Comparison of ENCODE assay signal across 8 mouse cellular contexts in the genomic region with DNA sequence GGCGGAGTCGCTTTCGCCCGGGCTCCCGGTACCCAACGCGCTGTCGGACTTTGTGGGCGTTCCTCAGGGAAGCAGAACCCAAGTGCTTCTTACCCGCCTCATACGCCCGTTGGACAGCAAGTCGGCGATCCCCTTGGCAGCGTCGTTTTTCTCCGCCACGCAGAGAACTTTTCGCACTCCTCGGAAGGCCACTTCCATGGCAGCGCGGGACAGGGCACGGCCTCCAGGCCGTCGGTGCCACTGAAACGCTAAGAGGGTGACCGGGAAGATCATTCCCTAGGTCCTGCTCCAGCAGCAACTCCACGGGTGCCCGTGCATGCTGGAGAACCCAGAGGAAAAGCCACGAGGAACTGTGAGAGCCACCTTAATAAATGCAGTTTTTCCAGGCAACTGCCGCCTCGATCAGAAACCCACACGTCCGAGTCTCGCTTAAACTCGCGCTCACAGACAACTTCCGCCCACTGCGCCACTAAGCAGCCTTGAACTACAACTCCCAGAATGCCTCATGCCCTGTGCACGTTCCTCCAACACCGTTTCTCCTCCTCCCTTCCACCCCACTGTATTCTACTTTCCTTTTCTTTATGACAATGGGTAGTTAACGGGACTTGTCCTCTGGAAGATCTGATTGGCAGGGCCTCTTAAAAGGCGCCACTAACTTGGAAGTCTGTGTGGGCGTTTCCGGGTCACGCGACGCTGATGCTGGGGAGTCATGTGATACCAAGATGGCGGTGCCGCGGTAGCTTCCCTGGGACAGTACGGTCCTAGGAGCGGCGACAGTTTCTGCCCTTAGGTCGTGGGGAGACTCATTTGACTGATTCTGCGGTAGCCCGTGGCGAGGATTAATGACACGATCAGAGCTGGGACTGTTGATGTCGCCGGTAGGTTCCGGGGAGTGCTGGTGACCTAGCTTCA. TPM values are rescaled to one million over a fixed set of nuclear protein-coding genes. Genes with fewer than 3 reads are reported as not detected.
DNase-seq lines count a peak whose midpoint lies in the region; ATAC-seq and TF ChIP-seq lines count a peak whose summit lies in the region.

TSS of gene Top3a (minus strand) at position 537 of the 912 bp plus-strand sequence.
TSS of gene Smcr8 (plus strand) at position 696 of the 912 bp plus-strand sequence.

- H3K27ac ChIP-seq in forebrain, embryonic 16.5 days (ENCODE audit: low read length): peak within 1 kb of the TSS; percentile 80
- peak within 1 kb of the TSS; percentile 96 for H3K27ac ChIP-seq in layer of hippocampus, adult 2 months
- H3K27ac ChIP-seq in lung, embryonic 14.5 days (ENCODE audit: low read depth): peak within 1 kb of the TSS; percentile 91
- peak within 1 kb of the TSS; percentile 80 for H3K27ac ChIP-seq in olfactory bulb, adult 2 months (ENCODE audit: insufficient read depth, low read depth, low read length)
- peak within 1 kb of the TSS; percentile 69 for H3K27ac ChIP-seq in thymus, adult 2 months (ENCODE audit: control insufficient read depth, insufficient read depth, low read length)

- WGBS in forebrain, embryonic 16.5 days: under 1% methylated on average over 62 of the region's 62 CpGs
- under 1% methylated on average over 62 of the region's 62 CpGs for WGBS in lung, embryonic 14.5 days
- WGBS in olfactory bulb, adult 2 months: under 1% methylated on average over 62 of the region's 62 CpGs
- WGBS in thymus, adult 2 months: under 1% methylated on average over 62 of the region's 62 CpGs

- H3K9ac ChIP-seq in forebrain, embryonic 16.5 days (replicated peaks; ENCODE audit: low read depth, low read length): peak within 1 kb of the TSS; percentile 76
- H3K9ac ChIP-seq in lung, embryonic 14.5 days: peak within 1 kb of the TSS; percentile 85

- no peaks in the 10 kb centered on the region for H3K27me3 ChIP-seq in G1E (ENCODE audit: insufficient read depth, low read length)
- no peaks in the 10 kb centered on the region for H3K27me3 ChIP-seq in forebrain, embryonic 16.5 days (replicated peaks; ENCODE audit: control insufficient read depth, insufficient read depth, low read length)
- H3K27me3 ChIP-seq in lung, embryonic 14.5 days (ENCODE audit: insufficient read depth, low read length): no peaks in the 10 kb centered on the region
- no peaks in the 10 kb centered on the region for H3K27me3 ChIP-seq in thymus, adult 2 months (ENCODE audit: control insufficient read depth, insufficient read depth, low read length)

- peak within 1 kb of the TSS; percentile 87 for H3K4me2 ChIP-seq in forebrain, embryonic 16.5 days (ENCODE audit: low read length)
- H3K4me2 ChIP-seq in lung, embryonic 14.5 days: peak within 1 kb of the TSS; percentile 87

- DNase-seq in G1E (ENCODE audit: low spot score): peak; percentile 82
- DNase-seq in cerebellum, adult 18-20 months: peak; percentile 86 to 87
- DNase-seq in heart, postnatal 36 days: peak; percentile 82 to 91
- DNase-seq in layer of hippocampus, adult 2 months (ENCODE audit: low spot score in 2 of 2): peak; percentile 83 to 89
- DNase-seq in lung, embryonic 14.5 days: peak; percentile 93
- DNase-seq in thymus, adult 2 months: peak; percentile 79

- peak within 1 kb of the TSS; percentile 96 for H3K4me3 ChIP-seq in G1E (ENCODE audit: low read depth, low read length)
- H3K4me3 ChIP-seq in forebrain, embryonic 16.5 days (replicated peaks; ENCODE audit: low read length): peak within 1 kb of the TSS; percentile 96
- peak within 1 kb of the TSS; percentile 93 for H3K4me3 ChIP-seq in layer of hippocampus, adult 2 months
- peak within 1 kb of the TSS; percentile 89 for H3K4me3 ChIP-seq in lung, embryonic 14.5 days (ENCODE audit: low read depth, low read length)
- peak within 1 kb of the TSS; percentile 76 for H3K4me3 ChIP-seq in olfactory bulb, adult 2 months (ENCODE audit: insufficient read depth, low read depth, low read length)
- peak within 1 kb of the TSS; percentile 75 for H3K4me3 ChIP-seq in thymus, adult 2 months (ENCODE audit: control insufficient read depth, insufficient read depth, low read length)

- peak; percentile 91 for ATAC-seq in G1E (ENCODE audit: extremely low read depth, insufficient number of reproducible peaks, low FRiP score, poor library complexity, severe bottlenecking)
- ATAC-seq in forebrain, embryonic 16.5 days: peak; percentile 100
- peak; percentile 96 for ATAC-seq in lung, embryonic 14.5 days (ENCODE audit: insufficient read depth)

- TF ChIP-seq CTCF in G1E (IDR thresholded peaks at IDR 0.05; ENCODE audit: low read depth, low read length): no peak
- no peak for TF ChIP-seq CTCF in layer of hippocampus, adult 2 months (conservative IDR thresholded peaks at IDR 0.05)
- TF ChIP-seq CTCF in lung, embryonic 14.5 days (IDR thresholded peaks at IDR 0.05; ENCODE audit: low read depth): no peak
- no peak for TF ChIP-seq CTCF in olfactory bulb, adult 2 months (IDR thresholded peaks at IDR 0.05; ENCODE audit: insufficient read depth, low read depth, low read length)
- no peak for TF ChIP-seq CTCF in thymus, adult 2 months (IDR thresholded peaks at IDR 0.05; ENCODE audit: borderline replicate concordance, control insufficient read depth, extremely low read depth, insufficient read depth, low read length, poor library complexity)

- TF ChIP-seq POLR2A in olfactory bulb, adult 2 months (IDR thresholded peaks at IDR 0.05; ENCODE audit: insufficient read depth, low read depth, low read length): peak; percentile 48
- TF ChIP-seq POLR2A in thymus, adult 2 months (IDR thresholded peaks at IDR 0.05; ENCODE audit: control insufficient read depth, extremely low read depth, insufficient read depth, low read length, poor library complexity): peak; percentile 81

- peaks cover 41% of the 10 kb centered on the region for H3K36me3 ChIP-seq in G1E (replicated peaks)
- peaks cover 2% of the 10 kb centered on the region; the same call in 1 of the 2 replicates for H3K36me3 ChIP-seq in forebrain, embryonic 16.5 days (ENCODE audit: control insufficient read depth, insufficient read depth)
- H3K36me3 ChIP-seq in lung, embryonic 14.5 days (ENCODE audit: insufficient read depth): peaks cover 29% of the 10 kb centered on the region
- H3K36me3 ChIP-seq in thymus, adult 2 months (ENCODE audit: control insufficient read depth, insufficient read depth, low read length): no peaks in the 10 kb centered on the region

- no peaks in the 10 kb centered on the region for H3K9me3 ChIP-seq in G1E (replicated peaks)
- no peaks in the 10 kb centered on the region for H3K9me3 ChIP-seq in forebrain, embryonic 16.5 days (ENCODE audit: control insufficient read depth, low read length)
- H3K9me3 ChIP-seq in lung, embryonic 14.5 days (ENCODE audit: low read depth, low read length): no peaks in the 10 kb centered on the region

- H3K4me1 ChIP-seq in G1E (ENCODE audit: insufficient read depth, low read depth, low read length): peaks cover 69% of the 10 kb centered on the region
- H3K4me1 ChIP-seq in forebrain, embryonic 16.5 days (replicated peaks; ENCODE audit: control insufficient read depth, insufficient read depth, low read length): peaks cover 64% of the 10 kb centered on the region
- H3K4me1 ChIP-seq in lung, embryonic 14.5 days (ENCODE audit: insufficient read depth): peaks cover 46% of the 10 kb centered on the region
- peaks cover 28% of the 10 kb centered on the region for H3K4me1 ChIP-seq in olfactory bulb, adult 2 months (ENCODE audit: control insufficient read depth, insufficient read depth, low read length)
- H3K4me1 ChIP-seq in thymus, adult 2 months (replicated peaks; ENCODE audit: control insufficient read depth, insufficient read depth, low read length): peaks cover 37% of the 10 kb centered on the region

- intact Hi-C loops in heart, postnatal 36 days (cut with DNase I): loop anchor here (2.0 kb wide), 4 partner anchors 48 to 102 kb away; partner anchors contain the start of genes Dhrs7b, Mief2 and Tmem11

RNA-seq across cellular contexts. Expression of gene Top3a, which starts in this region (rescaled TPM):
- total RNA-seq in G1E (2014; fragmentation: Nextera tagmentation) (20.3 and 24.0 TPM in 2 replicates), G1E (2017) (20.3 and 24.0 TPM in 2 replicates)
- polyA plus RNA-seq in G1E (2012): 8.4 and 11.1 TPM in 2 replicates
- 11.5 and 12.2 TPM in 2 replicates for polyA plus RNA-seq in forebrain, embryonic 16.5 days (2015; fragmentation: Nextera tagmentation; extraction: Ambion mirVana)
- 1 to 10 TPM; 4.5 to 5.3 TPM for total RNA-seq in heart, postnatal 36 days (2021)
- 1 to 10 TPM; 6.6 to 8.5 TPM for total RNA-seq in layer of hippocampus, adult 2 months (2021)
- 20.2 and 22.2 TPM in 2 replicates for polyA plus RNA-seq in lung, embryonic 14.5 days (2014; fragmentation: Nextera tagmentation; extraction: Ambion mirVana)
- polyA plus RNA-seq in olfactory bulb, adult 2 months (2012; ENCODE audit: insufficient read depth, insufficient read length, low replicate concordance, missing spikeins): not detected in 2 replicates
- polyA plus RNA-seq in thymus, adult 2 months (2012; rRNA removed): 17.9 and 19.4 TPM in 2 replicates

RNA-seq across cellular contexts. Expression of gene Smcr8, which starts in this region (rescaled TPM):
- 54.9 and 56.1 TPM in 2 replicates for total RNA-seq in G1E (2014; fragmentation: Nextera tagmentation)
- total RNA-seq in G1E (2017): 42.1 and 44.7 TPM in 2 replicates
- polyA plus RNA-seq in G1E (2012): 1.8 and 2.4 TPM in 2 replicates
- polyA plus RNA-seq in forebrain, embryonic 16.5 days (2015; fragmentation: Nextera tagmentation; extraction: Ambion mirVana): 7.0 and 7.8 TPM in 2 replicates
- 10 to 100 TPM; 14.5 to 15.3 TPM for total RNA-seq in heart, postnatal 36 days (2021)
- 10 to 100 TPM; 32.3 to 34.3 TPM for total RNA-seq in layer of hippocampus, adult 2 months (2021)
- 6.6 and 8.3 TPM in 2 replicates for polyA plus RNA-seq in lung, embryonic 14.5 days (2014; fragmentation: Nextera tagmentation; extraction: Ambion mirVana)
- polyA plus RNA-seq in olfactory bulb, adult 2 months (2012; ENCODE audit: insufficient read depth, insufficient read length, low replicate concordance, missing spikeins): not detected in 2 replicates
- polyA plus RNA-seq in thymus, adult 2 months (2012; rRNA removed): 25.5 and 26.4 TPM in 2 replicates

Comparison
In these comparisons a context has a peak if more than half of its experiments do, and no peak if none do; other contexts are left out.
1. Peak in every context shown above with its lines: DNase-seq, ATAC-seq, H3K4me3 ChIP-seq and H3K27ac ChIP-seq.